Mouse (Mus musculus): Measurements from ENCODE around the gene Bend3.

Bend3 gene

DNA sequence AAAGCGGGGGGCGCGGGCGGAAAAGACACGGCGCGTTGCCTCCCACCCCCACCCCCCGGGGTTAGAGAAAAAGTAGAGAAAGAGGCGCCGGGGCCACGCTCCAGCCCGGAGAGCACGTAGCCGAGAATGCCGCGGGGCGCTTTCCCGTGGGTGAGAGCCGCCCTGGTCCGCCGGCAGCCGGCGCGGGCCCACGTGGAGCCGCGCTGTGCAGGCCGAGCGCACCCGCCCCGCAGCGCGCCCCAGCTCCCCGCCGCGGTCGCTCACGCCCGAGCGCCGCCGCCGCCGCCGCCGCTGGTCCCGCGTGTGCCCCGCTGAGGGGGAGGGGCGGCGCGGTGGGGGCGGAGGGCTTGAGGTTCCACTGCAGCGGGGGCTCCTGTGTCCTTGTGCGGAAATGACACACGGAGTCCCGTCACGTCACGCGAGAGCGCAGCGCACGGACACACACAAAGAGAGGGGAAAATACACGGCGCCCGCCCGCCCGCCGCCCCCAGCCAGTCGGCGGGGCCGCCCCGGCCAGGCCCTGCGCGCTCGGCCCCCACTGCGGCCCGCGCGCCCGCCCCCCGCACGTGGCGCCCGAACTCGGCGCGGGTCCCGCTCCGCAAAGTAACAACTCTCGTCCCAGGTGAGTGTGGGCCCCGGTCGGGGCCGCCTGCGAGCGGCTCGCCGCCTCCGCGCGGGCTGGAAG, at the start of gene Bend3:
TSS of gene Bend3 (plus strand) at position 81 of the 685 bp plus-strand sequence.
- DNase-seq: peak; percentile 50

DNA sequence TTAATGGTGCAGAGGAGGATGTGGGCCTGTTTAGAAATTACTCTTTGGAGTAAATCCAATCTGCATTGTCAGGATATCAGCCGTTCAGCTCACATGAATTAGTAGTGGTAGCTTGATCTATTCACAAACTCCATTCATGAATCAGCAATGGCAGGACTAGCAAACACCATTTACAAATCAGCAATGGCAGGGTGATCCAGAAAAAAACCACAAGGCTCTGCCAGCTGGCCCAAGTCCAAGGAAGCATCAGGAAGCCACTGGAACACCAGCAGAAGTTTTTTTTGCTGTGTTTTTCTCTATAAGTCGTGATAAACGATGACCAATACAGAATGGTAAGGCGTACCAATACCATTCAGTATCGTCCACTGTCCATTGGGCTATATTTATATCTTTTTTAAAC, 48.0 kb upstream of the Bend3 start:
- no peak for DNase-seq

DNA sequence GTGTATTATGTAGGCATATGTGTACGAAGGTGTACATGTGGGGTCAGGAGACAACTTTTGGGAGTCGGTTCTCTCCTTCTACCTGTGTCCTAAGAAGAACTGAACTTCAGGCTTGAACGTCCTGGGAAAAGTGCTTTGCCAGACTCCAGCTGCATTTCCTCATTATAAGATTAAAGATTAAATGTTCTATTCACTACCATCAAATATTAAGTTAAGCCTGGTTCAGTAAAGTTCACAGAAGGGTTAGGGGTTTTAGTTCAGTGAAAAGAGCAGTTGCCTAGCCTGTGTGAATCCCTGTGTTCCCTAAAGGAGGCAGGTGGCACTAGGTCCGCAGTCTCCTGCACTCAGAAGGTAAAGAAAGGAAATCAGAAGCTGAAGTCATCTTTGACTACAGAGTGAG, 44.3 kb upstream of the Bend3 start:
- DNase-seq: no peak

DNA sequence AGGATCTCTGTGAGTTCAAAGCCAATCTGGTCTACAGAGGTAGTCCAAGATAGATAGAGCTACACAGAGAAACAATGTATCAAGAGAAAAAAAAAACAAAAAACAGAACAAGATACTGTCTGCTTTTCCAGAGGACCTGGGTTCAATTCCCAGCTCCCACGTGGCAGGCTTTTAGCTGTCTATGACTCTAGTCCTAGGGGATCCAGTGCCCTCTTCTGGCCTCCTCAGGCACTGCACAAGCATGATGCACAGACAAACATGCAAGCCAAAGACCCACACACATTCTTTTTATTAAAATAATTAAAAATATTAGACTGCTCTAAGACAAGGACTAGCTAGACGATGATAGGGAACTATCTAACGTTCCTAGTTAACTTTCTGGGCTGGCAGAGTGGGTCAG, 42.9 kb upstream of the Bend3 start:
- no peak for DNase-seq

DNA sequence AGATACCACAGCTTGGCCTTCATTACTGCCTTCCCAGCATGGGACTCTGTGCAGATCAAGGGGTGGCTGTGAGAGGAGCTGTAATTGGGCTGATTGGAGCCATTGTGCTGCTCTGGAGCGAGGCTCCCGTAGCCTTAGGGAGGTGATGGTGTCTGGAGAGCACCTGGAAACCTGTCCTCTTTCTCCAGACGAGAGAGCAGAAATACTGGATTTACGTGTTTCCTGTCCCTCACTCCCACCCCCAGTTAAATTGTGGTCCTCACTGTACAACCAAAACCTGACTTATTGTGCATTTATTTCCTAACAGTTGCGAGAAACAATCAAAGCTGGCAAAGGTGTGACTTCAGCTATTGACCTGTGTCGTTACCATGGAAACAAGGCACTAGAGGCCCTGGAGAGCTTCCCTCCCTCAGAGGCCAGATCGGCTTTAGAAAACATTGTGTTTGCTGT, 39.1 kb upstream of the Bend3 start:
- no peak for DNase-seq

DNA sequence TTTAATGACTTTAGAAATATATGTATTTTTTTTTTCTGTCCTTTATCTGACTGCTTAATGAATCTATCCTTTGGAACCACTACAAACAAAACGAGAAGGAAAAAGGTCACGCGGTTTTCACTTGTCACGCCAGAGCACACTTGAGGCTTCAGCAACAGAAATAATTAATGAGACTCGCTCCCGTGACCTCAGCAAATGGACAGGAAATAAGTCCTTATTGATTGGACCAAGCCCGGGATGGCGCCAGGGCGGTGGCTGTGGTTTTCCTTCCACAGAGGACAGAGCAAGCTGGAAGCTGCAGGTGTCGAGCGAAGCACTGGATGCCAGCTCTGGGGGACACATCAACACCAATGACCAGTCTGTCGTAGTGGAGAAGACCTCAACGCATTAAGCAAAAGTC, 38.6 kb upstream of the Bend3 start:
- DNase-seq: peak; percentile 59

DNA sequence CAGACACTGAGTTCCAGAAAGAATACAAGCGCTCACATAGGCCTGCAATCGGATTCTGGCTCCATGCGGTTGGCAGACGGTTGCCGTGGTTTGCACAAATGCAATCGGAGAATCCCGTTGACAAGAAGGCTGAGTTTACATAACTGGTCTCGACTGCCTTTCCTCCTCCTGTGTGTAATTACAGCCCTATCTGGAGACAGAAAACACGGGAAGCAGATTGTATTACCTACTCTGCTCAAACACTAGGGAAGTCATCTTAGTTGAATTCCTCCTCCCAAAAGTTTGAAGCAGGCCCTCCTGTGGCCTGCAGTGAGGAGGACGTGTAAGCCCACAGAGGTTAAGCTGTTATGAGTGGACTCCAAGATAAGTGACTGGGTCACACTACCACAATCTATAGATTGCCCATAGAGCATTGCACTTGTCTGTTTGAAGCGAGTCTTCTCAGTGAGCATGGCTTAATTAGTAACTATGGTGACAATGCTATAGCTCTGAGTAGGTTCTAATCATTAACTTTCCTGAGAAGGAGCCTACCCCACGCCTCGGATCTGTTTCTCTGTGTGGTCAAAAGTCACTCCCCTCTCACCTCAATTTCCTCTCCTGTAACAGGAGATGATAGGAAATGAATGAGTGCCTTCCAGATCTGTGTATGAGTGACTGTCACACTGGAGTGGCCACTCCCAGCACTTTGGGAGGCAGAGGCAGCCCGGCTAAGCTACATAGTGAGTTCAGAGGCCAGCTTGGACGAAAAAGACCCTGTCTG, 37.5 kb upstream of the Bend3 start:
- DNase-seq: peak; percentile 39

DNA sequence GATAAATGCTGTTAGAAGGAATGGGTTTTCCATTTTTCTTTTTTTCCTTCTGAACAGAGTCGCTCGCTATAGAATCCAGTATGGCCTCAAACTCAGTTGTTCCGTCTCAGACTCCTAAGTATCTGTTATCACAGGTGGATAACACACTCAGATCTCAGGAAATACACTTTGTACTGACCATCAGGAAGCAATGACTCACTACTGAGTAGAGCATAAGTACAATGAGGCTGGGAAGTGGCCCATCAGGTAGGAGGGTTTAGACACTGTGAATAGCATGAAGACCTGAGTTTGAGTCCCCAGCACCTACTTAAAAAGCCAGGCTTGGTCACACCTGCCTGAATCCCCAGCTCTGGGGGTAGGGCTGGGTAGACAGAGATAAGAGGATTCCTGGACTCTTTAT, 30.0 kb upstream of the Bend3 start:
- no peak for DNase-seq

DNA sequence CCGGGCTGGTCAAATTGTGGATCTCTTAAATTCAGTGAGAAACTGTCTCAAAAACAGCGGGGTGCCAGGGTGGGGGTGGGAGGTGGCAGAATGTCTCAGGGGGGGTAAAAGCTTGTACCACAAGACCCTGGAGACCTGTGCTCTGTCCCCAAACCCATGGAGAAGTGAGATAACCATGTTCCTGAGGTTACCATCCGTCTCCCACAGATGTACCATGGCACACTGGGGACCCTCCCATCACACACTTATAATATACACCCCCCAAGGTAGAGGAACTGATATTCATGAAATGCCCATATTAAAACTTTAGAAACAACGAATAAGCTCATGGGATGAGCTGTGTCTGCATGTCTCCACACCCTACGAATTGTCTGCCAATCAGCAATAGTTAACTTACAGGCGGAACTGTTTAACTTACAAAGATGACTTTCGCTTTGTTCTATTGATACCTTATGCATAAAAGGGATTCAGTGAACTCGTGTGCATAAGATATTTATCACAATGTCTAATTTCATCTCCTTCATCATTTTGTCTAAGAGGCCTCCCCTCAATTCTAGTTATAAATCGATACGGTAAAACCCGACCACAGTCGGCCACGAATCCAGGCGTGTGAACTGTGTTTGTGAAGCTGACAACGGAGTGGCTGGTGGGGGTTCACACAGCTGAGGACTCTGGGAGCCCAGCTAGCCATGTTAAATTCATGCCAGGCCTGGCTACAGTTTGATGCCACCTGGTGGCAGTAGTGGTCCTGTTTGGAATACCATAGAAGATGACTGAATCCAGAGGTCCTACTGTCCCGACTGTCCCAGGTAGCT, 26.6 kb upstream of the Bend3 start:
- peak; percentile 75 for DNase-seq

DNA sequence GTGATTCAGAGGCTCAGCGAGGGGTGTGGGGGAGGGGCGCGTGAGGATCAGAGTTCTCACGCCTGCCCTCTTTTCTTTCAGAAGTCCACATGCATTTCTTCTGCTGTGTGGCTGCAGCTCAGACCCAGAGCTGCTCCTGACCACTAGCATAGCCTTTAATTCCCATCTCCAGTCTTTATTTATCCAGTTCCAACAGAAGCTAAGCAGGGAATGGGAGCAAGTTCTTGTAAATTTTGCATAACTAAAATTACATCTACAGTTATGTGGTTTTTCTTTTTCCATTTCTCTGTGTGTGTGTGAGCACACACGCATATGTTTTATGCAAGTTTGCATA, 26.0 kb upstream of the Bend3 start:
- DNase-seq: no peak

DNA sequence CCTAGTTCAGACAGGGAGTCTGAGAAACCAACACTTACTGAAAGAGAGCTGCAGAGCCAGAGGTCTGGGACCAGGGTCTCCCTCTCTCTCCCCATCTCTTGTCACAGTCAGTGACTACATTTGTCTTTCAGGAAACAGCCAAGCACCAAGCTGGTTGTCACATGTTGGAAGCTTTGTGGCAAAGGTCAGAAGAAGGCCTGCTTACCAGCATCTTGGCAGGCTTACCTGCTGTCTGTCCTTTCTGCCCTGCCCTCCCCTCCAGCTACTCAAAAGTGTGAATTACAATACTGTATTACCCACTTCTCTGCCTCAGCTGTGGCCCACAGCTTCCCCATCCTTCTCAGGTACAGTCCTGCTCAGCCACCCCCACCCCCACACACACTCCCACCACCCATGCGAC, 24.4 kb upstream of the Bend3 start:
- peak; percentile 23 for DNase-seq

DNA sequence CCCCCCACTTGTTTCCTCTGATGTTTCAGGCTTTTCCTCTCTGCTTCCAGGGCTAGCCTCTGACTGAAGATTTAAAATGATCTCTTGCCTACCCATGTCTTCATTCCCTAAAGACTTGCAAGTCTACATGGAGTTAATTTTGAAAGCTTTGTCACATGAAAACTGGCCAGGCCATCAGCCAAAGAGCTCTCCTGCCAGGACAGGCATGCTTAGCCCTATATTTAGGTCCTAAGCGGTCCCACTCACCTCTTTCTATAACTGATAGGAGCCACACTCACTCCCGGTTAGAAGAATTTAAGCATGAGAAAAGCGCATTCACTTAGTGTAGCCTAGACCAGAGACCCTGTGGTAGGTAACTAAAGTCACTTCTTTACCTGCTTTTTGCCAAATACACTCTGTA, 24.0 kb upstream of the Bend3 start:
- no peak for DNase-seq

DNA sequence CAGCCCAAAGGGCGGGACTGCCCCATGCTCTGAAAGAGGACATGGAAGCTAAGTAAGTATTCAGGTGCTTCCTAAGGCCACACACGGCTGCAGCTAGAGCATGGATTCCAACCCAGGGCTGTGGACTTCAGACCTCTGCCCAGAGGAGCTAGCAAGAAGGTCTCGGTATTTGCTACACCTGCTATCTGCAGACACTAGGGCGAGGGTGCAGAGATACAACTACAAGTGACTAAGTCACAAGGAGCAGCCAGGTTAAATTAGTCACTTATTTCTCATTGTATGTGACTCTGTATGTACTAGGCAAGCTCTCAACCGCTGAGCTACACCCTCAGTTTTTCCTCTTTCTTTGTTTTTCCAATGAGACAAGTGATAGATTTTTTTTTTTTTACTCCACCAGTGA, 15.8 kb upstream of the Bend3 start:
- DNase-seq: no peak

DNA sequence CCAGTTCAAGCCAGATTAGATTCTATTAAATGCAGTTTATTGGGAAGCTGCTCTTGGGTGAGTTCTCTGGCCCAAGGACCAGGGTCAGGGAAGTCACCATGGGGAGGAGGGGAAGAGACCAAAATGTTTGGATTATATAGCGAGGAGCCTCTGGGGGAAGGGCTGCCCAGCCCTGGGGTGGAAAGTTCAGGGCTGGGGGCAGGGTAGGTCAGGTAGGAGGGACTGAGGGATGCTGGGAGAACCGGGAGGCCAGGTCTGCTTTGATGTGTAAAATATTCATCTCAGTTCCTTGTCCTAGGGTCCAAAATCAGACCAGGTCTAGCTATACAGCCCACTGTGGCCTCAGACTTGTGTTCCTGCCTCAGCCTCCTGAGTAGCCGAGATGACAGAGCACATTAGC, 15.4 kb upstream of the Bend3 start:
- DNase-seq: no peak

DNA sequence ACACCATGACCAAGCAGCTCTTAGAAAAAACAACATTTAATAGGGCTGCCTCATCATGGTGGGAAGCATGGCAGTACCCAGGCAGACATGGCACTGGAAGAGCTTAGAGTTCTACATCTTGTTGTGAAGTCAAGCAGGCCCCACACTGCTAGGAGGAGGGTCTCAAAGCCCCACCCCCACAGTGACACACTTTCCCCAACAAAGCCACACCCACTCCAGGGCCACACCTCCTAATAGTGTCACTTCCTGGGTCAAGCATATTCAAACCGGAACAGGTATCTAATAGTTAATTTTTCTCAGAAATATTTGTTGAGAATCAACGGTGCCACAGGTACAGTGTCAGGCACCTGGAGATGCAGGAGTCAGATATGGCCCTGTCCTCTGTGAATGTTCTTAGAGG, 12.4 kb upstream of the Bend3 start:
- no peak for DNase-seq

DNA sequence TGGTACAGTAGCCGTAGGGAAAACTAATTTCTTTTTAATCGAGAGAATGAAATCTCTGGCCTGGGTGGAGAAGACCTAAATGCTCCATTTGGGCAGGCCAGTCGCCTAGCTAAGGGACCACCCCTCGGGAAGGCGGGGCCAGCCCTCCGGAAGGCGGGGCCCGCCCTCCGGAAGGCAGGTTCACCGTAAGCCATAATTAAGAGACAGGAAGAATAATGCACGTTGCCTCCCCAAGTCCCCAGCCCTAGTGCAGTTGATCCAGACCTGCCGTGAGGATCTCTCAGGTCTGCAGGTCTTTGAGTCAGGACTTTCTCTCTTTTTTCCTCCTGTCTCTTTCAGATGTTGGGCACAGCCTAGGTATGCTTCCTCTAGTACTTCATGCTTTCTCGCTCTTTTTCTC, 11.0 kb upstream of the Bend3 start:
- no peak for DNase-seq

DNA sequence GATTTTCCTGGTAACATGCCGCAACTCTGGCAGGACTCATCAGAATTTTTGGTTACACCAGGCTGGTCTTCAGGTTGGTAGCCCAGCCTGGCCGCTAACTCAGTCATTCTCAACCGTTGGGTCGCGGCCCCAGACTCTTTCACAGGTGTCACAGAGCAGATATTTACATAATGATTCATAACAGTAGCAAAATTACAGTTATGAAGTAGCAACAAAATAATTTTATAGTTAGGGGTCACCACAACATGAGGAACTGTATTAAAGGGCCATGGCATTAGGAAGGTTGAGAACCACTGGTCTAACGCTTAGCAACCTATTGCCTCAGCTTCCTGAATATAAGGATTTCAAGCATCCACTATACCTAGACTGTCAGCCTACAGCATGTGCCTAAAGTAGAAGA, 10.3 kb upstream of the Bend3 start:
- no peak for DNase-seq

DNA sequence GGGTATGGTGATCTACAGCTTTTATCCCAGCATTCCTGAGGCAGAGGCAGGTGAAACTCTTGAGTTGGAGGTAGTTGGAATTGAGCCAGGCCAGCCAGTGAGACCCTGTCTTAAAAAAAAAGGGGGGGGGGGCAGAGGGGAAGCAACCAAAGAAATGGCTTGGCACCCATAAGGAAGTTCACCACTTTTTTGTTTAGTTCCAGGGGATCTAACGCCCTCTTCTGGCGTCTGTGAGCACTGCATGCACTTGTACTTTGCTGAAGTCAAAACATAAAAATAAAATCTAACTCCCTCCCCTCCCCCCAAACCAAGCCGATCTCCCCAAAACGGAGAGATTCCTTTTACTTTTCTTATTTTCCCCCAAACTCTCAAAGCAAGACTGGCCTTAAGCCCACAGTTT, 3.3 kb upstream of the Bend3 start:
- no peak for DNase-seq

DNA sequence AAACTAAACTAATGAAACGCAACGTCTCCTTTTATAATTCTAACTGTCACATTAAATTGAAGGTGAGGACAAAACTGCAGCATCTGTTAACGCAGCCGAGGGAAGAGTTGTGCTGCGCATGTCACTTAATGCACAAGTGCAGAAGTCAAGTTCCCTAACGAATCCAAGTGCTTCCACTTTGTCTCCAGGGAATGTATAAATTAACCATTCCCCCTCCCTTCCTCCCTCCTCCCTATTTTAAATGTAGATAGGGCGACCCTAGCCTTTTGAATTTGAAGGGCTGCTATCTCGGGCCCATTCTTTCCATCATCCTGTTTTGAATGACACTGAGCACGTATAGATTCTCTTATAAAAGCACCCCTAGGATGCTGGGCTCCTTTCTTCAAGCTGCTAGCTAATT, 1.2 kb upstream of the Bend3 start:
- DNase-seq: no peak

DNA sequence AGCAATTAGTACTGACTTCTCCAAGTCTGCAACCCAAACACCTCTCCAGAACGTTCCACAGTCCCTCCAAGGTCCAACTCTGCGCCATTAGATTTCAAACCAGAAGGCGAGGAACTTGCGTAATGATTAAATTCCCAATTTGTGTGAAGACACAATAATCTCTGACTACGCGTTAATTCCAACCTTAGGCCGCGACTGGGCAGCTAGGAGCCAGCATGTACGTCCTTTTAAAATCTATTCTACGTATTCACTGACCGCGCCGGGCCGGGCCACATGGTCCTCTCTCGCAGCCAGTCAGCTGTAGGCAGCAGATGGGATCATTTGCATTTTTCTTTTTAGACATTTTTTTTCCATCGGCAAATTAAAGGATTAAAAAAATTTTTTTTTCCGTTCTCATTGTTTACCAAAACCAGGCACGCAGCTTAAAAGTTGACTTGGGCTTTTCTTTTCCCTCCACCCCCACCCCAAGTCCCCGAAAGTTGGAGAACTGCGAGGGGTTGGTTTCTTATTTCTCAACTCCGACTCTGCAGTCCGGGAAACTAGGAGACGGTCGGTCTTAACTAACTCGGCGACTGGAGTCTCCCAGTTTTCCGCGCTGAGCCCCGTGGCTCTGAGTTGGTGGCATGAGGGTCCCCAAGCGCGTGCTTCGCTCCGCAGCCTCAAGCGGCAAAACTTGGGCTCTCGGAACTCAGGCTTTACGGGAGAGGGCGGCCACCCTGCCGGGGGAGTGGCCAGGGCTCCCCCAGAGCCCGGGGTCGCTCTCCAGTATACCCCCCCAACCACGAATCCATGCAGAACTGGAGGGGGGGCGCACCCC, 558 bp upstream of the Bend3 start:
- peak; percentile 73 for DNase-seq

DNA sequence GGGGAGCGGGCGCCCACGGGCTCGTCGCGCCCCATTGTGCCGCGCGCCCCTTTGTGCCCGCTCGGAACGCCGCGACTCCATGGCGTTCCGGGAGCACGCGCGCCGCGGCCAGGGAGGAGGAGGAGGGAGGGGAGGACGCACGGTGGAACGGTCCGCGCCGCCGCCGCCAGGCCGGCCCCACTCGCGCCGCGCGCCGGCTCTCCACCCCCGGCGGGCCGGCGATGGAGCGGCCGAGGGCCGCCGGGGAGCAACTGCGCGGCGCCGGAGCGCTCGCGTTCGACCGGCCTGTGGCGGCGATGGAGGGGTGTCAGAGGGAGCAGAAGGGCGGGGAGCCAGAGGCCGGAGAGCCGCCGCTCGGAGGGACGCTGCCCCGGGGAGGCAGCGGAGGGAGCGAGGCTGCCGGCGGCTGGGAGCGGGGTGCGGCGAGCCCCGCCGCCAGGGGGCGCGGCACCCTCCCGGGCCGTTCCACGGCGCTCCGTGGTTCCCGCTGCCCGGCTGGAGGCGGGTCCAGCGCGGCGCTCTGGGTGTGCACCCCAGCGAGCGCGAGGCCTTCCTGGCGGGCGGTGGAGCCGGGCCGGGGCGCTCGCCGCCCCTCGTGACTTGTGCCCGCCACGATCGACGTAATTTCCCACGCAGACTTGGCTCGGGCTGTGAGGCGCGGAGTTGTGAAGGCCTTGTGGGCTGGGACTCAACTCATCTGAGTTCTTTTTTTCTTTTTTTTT, 966 bp downstream of the Bend3 start:
- DNase-seq: peak; percentile 86

DNA sequence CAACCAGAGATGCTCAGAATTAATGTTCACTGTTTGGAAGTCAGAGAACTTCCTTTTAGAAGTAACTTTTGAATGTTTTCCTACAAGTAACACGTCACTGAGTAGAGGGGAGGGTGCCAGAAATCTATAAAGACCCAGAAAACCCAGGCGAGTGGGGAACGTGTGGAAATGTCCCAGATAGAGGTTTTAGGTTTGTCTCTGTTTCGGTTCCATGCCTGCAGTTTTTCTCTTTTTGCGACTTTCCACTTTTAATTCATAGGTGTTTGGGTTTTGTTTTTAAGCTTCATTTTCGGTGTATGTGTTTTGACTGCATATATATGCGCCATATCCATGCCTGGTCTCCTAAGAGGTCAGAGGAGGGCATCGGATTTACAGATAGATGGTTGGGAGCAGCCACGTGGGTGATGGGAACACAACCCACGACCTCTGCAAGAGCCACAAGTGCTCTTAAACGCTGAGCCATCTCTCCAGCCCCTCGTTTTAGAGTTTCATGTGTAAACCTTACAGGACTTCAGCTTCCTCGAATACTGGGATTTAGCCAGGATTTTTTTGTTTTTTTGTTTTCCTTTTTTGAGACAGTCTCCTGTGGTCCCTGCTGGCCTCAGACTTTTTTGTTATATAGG, 1.7 kb downstream of the Bend3 start:
- DNase-seq: no peak
